Comparison of ENCODE assay signal across 19 mouse cellular contexts in the genomic region with DNA sequence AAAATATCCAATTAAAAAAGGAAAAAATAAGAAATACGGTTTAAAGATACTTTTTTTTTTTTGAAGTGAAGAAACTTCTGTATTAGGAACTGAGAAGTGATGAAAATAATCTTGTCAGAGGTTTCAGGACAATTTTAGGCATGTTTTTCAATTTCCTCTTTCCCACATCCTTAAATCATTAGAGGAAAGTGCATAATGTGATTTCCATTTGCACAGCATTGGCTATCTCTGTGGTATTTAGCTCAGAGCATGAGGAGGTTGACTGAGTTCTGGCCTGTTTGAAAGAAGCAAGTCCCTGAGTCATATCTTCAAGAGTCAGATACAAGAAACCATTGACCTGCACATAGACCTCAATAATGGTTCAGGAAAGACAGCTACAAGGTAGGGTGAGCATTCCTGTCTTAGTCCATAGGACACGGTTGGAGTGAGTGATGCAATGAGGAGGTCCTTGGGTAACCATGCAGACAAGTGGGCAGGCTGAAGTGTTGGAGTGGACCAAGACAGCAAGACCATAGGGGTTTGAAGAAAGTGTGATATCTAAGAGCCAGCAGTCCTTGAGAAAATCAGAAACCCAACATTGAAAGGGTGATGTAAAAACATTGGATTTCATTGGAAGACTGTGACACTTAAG. TPM values are rescaled to one million over a fixed set of nuclear protein-coding genes. Genes with fewer than 3 reads are reported as not detected.
"Had no signal": no experiment of that assay in that cellular context is flagged by ENCODE, and none has a peak within 500 bp of the region (broad histone marks: within the 10 kb centered on the region; RNA-seq: fewer than 3 reads in every experiment).

A gene (plus strand): TSS at position 221 of the 631 bp plus-strand sequence.

- H3K4me1 ChIP-seq: limb, embryonic 10.5 days; liver, embryonic 13.5 days; midbrain, embryonic 12.5 days had no signal

- H3K36me3 ChIP-seq: limb, embryonic 10.5 days; liver, embryonic 13.5 days; midbrain, embryonic 12.5 days had no signal

- H3K27me3 ChIP-seq: liver, embryonic 13.5 days; midbrain, embryonic 12.5 days had no signal

- ATAC-seq: intestine, embryonic 16.5 days; liver, postnatal 0 days; midbrain, embryonic 16.5 days had no signal

- H3K4me2 ChIP-seq: liver, embryonic 13.5 days; midbrain, embryonic 12.5 days had no signal

- H3K27ac ChIP-seq: left cerebral cortex, adult 2 months; limb, embryonic 10.5 days; liver, embryonic 13.5 days; midbrain, embryonic 12.5 days had no signal

- H3K9me3 ChIP-seq: limb, embryonic 10.5 days; liver, embryonic 13.5 days had no signal

- H3K9ac ChIP-seq: liver, embryonic 13.5 days; liver, postnatal 0 days; midbrain, embryonic 12.5 days had no signal

- DNase-seq: kidney, adult 2 months; kidney, postnatal 25 days; liver, embryonic 13.5 days; liver, postnatal 0 days; right cerebral cortex, postnatal 14 days; spleen, adult 18-20 months; thymus, adult 18-20 months; thymus, postnatal 14 days had no signal

- H3K4me3 ChIP-seq: left cerebral cortex, adult 2 months; limb, embryonic 10.5 days; liver, embryonic 13.5 days; midbrain, embryonic 12.5 days had no signal

RNA-seq across cellular contexts. Expression of the gene that starts here (rescaled TPM):
- total RNA-seq: layer of hippocampus, postnatal 25 days; left cerebral cortex, adult 2 months; left cerebral cortex, postnatal 14 days had no signal
- polyA plus RNA-seq: intestine, embryonic 16.5 days; kidney, embryonic 16.5 days; limb, embryonic 10.5 days; limb, embryonic 14.5 days; liver, embryonic 13.5 days; lung, embryonic 16.5 days; midbrain, embryonic 12.5 days; midbrain, embryonic 16.5 days; neural tube, embryonic 14.5 days had no signal
